18 mouse cellular contexts compared by ENCODE assay signal in genomic region chr2:138269330-138269729, GRCm38 (mm10). TPM values are rescaled to one million over a fixed set of nuclear protein-coding genes. Genes with fewer than 3 reads are reported as not detected.
"Had no signal": no experiment of that assay in that cellular context is flagged by ENCODE, and none has a peak within 500 bp of the region (broad histone marks: within the 10 kb centered on the region; RNA-seq: fewer than 3 reads in every experiment).

No protein-coding gene starts in this region.

- H3K9me3 ChIP-seq: limb, embryonic 12.5 days; liver, embryonic 13.5 days; lung, embryonic 15.5 days; midbrain, embryonic 10.5 days; neural tube, embryonic 12.5 days had no signal

- H3K4me3 ChIP-seq: left cerebral cortex, adult 2 months; limb, embryonic 12.5 days; liver, embryonic 13.5 days; lung, embryonic 15.5 days; midbrain, embryonic 10.5 days; myocyte; neural tube, embryonic 12.5 days had no signal

- H3K27ac ChIP-seq: left cerebral cortex, adult 2 months; limb, embryonic 12.5 days; liver, embryonic 13.5 days; lung, embryonic 15.5 days; midbrain, embryonic 10.5 days; neural tube, embryonic 12.5 days had no signal

- H3K27me3 ChIP-seq: limb, embryonic 12.5 days; liver, embryonic 13.5 days; lung, embryonic 15.5 days; neural tube, embryonic 12.5 days had no signal

- H3K4me2 ChIP-seq: limb, embryonic 12.5 days; liver, embryonic 13.5 days; lung, embryonic 15.5 days; neural tube, embryonic 12.5 days had no signal

- H3K9ac ChIP-seq: limb, embryonic 12.5 days; liver, embryonic 13.5 days; liver, postnatal 0 days; lung, embryonic 15.5 days; neural tube, embryonic 12.5 days had no signal

- ATAC-seq: inflammation-experienced regulatory T-cells, adult 6 months; liver, postnatal 0 days had no signal

- H3K36me3 ChIP-seq: limb, embryonic 12.5 days; liver, embryonic 13.5 days; lung, embryonic 15.5 days; midbrain, embryonic 10.5 days; neural tube, embryonic 12.5 days had no signal

- DNase-seq: kidney, adult 18-20 months; kidney, postnatal 10 days; kidney, postnatal 4 days; liver; liver, embryonic 13.5 days; liver, postnatal 0 days; retina, postnatal 1 day; right cerebral cortex, postnatal 4 days; spleen, adult 18-20 months; thymus, adult 2 months; thymus, postnatal 25 days had no signal

RNA-seq across cellular contexts. Expression of gene Btbd3, which starts 13.0 kb away (rescaled TPM):
- polyA plus RNA-seq: inflammation-experienced regulatory T-cells, adult 6 months had no signal
